Comparison of ENCODE assay signal across 13 mouse cellular contexts in genomic region chr15:25270349-25270748, GRCm38 (mm10).
A peak's percentile ranks its signal among the peaks of the same experiment; 100 is the strongest.
DNase-seq lines count a peak whose midpoint lies in the region; ATAC-seq lines count a peak whose summit lies in the region.
"Had no signal": no experiment of that assay in that cellular context is flagged by ENCODE, and none has a peak within 500 bp of the region (broad histone marks: within the 10 kb centered on the region; RNA-seq: fewer than 3 reads in every experiment).

No protein-coding gene starts in this region.

- no peak for ATAC-seq in heart, embryonic 15.5 days (replicated peaks; ENCODE audit: insufficient number of reproducible peaks, insufficient read depth, low FRiP score, low read depth)
- ATAC-seq in neural tube, embryonic 15.5 days (ENCODE audit: low FRiP score): no peak
- ATAC-seq in embryonic facial prominence, embryonic 15.5 days (ENCODE audit: insufficient number of reproducible peaks, low FRiP score, low TSS enrichment, low read depth): no peak

- no peak overlapping the region for H3K9ac ChIP-seq in heart, embryonic 15.5 days
- no peak overlapping the region for H3K9ac ChIP-seq in neural tube, embryonic 15.5 days (replicated peaks)
- H3K9ac ChIP-seq in embryonic facial prominence, embryonic 15.5 days: no peak overlapping the region
- H3K9ac ChIP-seq: hindbrain, embryonic 13.5 days; limb, embryonic 15.5 days; lung, embryonic 15.5 days had no signal

- H3K27me3 ChIP-seq in heart, embryonic 15.5 days: no peaks in the 10 kb centered on the region
- no peaks in the 10 kb centered on the region for H3K27me3 ChIP-seq in neural tube, embryonic 15.5 days (replicated peaks)
- H3K27me3 ChIP-seq in embryonic facial prominence, embryonic 15.5 days: no peaks in the 10 kb centered on the region
- H3K27me3 ChIP-seq: CH12.LX; hindbrain, embryonic 13.5 days; limb, embryonic 15.5 days; lung, embryonic 15.5 days had no signal

- H3K9me3 ChIP-seq in heart, embryonic 15.5 days (replicated peaks): no peaks in the 10 kb centered on the region
- H3K9me3 ChIP-seq in neural tube, embryonic 15.5 days (replicated peaks): no peaks in the 10 kb centered on the region
- H3K9me3 ChIP-seq in embryonic facial prominence, embryonic 15.5 days (replicated peaks): no peaks in the 10 kb centered on the region
- H3K9me3 ChIP-seq: hindbrain, embryonic 13.5 days; limb, embryonic 15.5 days; lung, embryonic 15.5 days had no signal

- H3K27ac ChIP-seq in heart, embryonic 15.5 days: no peak overlapping the region
- no peak overlapping the region for H3K27ac ChIP-seq in neural tube, embryonic 15.5 days (replicated peaks)
- H3K27ac ChIP-seq in embryonic facial prominence, embryonic 15.5 days (replicated peaks): no peak overlapping the region
- H3K27ac ChIP-seq: hindbrain, embryonic 13.5 days; limb, embryonic 15.5 days; lung, embryonic 15.5 days had no signal

- peaks cover 5% of the 10 kb centered on the region; the same call in 1 of the 2 replicates for H3K4me1 ChIP-seq in heart, embryonic 15.5 days (replicated peaks)
- 0 out of 2 replicates have a peak, but pooled peaks cover 2% of the 10 kb centered on the region for H3K4me1 ChIP-seq in neural tube, embryonic 15.5 days
- H3K4me1 ChIP-seq in embryonic facial prominence, embryonic 15.5 days: 0 out of 2 replicates have a peak, but pooled peaks cover 3% of the 10 kb centered on the region

- no peak for DNase-seq in heart, adult 9 months (ENCODE audit: low spot score in 2 of 2)
- DNase-seq in neural tube, embryonic 10.5 days (ENCODE audit: extremely low spot score, low spot score): no peak
- peak; percentile 16 for DNase-seq in testis, postnatal 14 days (ENCODE audit: low spot score)
- no peak for DNase-seq in cerebellum, postnatal 14 days
- DNase-seq: cerebellum, adult 11-12 months had no signal

- no peak overlapping the region for H3K4me3 ChIP-seq in heart, embryonic 15.5 days
- H3K4me3 ChIP-seq in neural tube, embryonic 15.5 days (replicated peaks): no peak overlapping the region
- H3K4me3 ChIP-seq in embryonic facial prominence, embryonic 15.5 days (replicated peaks): no peak overlapping the region
- H3K4me3 ChIP-seq: hindbrain, embryonic 13.5 days; limb, embryonic 15.5 days; lung, embryonic 15.5 days had no signal

- WGBS in heart, embryonic 15.5 days: 58% methylated on average over 10 of the region's 10 CpGs
- WGBS in neural tube, embryonic 15.5 days: 68% methylated on average over 10 of the region's 10 CpGs
- WGBS in embryonic facial prominence, embryonic 15.5 days: 29% methylated on average over 10 of the region's 10 CpGs

- 0 out of 2 replicates have a peak overlapping the region, but pooled peaks have one; percentile 27 for H3K4me2 ChIP-seq in heart, embryonic 15.5 days
- peak overlapping the region; percentile 6; the same call in 1 of the 2 replicates for H3K4me2 ChIP-seq in neural tube, embryonic 15.5 days
- H3K4me2 ChIP-seq in embryonic facial prominence, embryonic 15.5 days (replicated peaks): peak overlapping the region; percentile 28
- H3K4me2 ChIP-seq: hindbrain, embryonic 13.5 days; limb, embryonic 15.5 days; midbrain, embryonic 11.5 days had no signal

- H3K36me3 ChIP-seq in heart, embryonic 15.5 days: no peaks in the 10 kb centered on the region
- no peaks in the 10 kb centered on the region for H3K36me3 ChIP-seq in neural tube, embryonic 15.5 days
- no peaks in the 10 kb centered on the region for H3K36me3 ChIP-seq in embryonic facial prominence, embryonic 15.5 days
- H3K36me3 ChIP-seq: hindbrain, embryonic 13.5 days; limb, embryonic 15.5 days; lung, embryonic 15.5 days had no signal
